Mouse (Mus musculus) intestine, embryonic 15.5 days (tissue): Measurements from ENCODE around the gene Lfng. TPM values are rescaled to one million over a fixed set of nuclear protein-coding genes. Genes with fewer than 3 reads are reported as not detected.

Source experiments
- ATAC-seq: fragments of 200-750 bp; cut with Nextera tagmentation; 2 replicates; pipeline ENCODE4 v1.8.0; 2017; ENCODE audit warnings: moderate TSS enrichment, moderate library complexity
- H3K27ac ChIP-seq: fragments of 300-500 bp; sonication (generic); 2 replicates; pipeline ENCODE4 v1.5.1; 2015; ENCODE audit warnings: mild to moderate bottlenecking, inconsistent platforms
- H3K27me3 ChIP-seq: fragments of 300-500 bp; sonication (generic); replicated peaks from 2 replicates; pipeline ENCODE4 v1.6.1; 2015; ENCODE audit warnings: inconsistent platforms
- H3K36me3 ChIP-seq: fragments of 300-500 bp; sonication (generic); 2 replicates; pipeline ENCODE4 v1.6.1; 2015; ENCODE audit warnings: inconsistent platforms
- H3K4me1 ChIP-seq: fragments of 300-500 bp; sonication (generic); replicated peaks from 2 replicates; pipeline ENCODE4 v1.6.1; 2015; ENCODE audit warnings: inconsistent platforms
- H3K4me2 ChIP-seq: fragments of 300-500 bp; sonication (generic); replicated peaks from 2 replicates; pipeline ENCODE4 v1.6.1; 2015; ENCODE audit warnings: mild to moderate bottlenecking, inconsistent platforms
- H3K4me3 ChIP-seq: fragments of 300-500 bp; sonication (generic); replicated peaks from 2 replicates; pipeline ENCODE4 v1.5.1; 2015; ENCODE audit warnings: inconsistent platforms
- H3K9ac ChIP-seq: fragments of 300-500 bp; sonication (generic); 2 replicates; pipeline ENCODE4 v1.6.1; 2015; ENCODE audit warnings: inconsistent platforms
- H3K9me3 ChIP-seq: fragments of 300-500 bp; sonication (generic); 2 replicates; pipeline ENCODE4 v1.6.1; 2016; ENCODE audit warnings: inconsistent platforms
- WGBS: fragments of 180-500 bp; shearing (Covaris S2); methylation state at CpG from one replicate; pipeline ENCODE4 v1.1.7; 2015; 5-methylcytosine and 5-hydroxymethylcytosine counted together
- polyA plus RNA-seq: library from polyadenylated mRNA; unstranded; fragments of >200 nt; fragmentation: Nextera tagmentation; extraction: Ambion mirVana; gene quantifications from 2 replicates; pipeline ENCODE4 v1.2.1, GENCODE M21; 2015

Gene Lfng
- polyA plus RNA-seq, 1 experiment from 2014 or later: 14.8 TPM

- WGBS: 46% methylated on average over 18 of the region's 18 CpGs
- Histone ChIP-seq H3K36me3 (no peaks in the 10 kb centered on the region), H3K9ac (no peak overlapping the region), H3K4me3 (no peak overlapping the region), H3K9me3 (no peaks in the 10 kb centered on the region), H3K4me1 (peaks cover 13% of the 10 kb centered on the region), H3K4me2 (peak overlapping the region; percentile 22; the same call in 1 of the 2 replicates), H3K27me3 (no peaks in the 10 kb centered on the region), H3K27ac (peak overlapping the region; percentile 66)
- ATAC-seq: peak; percentile 71
Observed at GRCm38 (mm10) chr5:140596927-140597588, 10.1 kb upstream of the Lfng start.

GRCm38 (mm10) chr5:140597787-140598186 is 9.3 kb upstream of the Lfng start:
- WGBS: 77% methylated on average over 4 of the region's 4 CpGs
- H3K36me3 ChIP-seq: no peaks in the 10 kb centered on the region
- ATAC-seq: no peak
- H3K4me2 ChIP-seq: no peak overlapping the region
- H3K4me1 ChIP-seq: peaks cover 13% of the 10 kb centered on the region
- no peak overlapping the region for H3K4me3 ChIP-seq
- H3K9me3 ChIP-seq: no peaks in the 10 kb centered on the region
- no peak overlapping the region for H3K27ac ChIP-seq
- H3K27me3 ChIP-seq: no peaks in the 10 kb centered on the region
- H3K9ac ChIP-seq: no peak overlapping the region

- Histone ChIP-seq H3K9ac (no peak overlapping the region), H3K4me2 (no peak overlapping the region), H3K9me3 (no peaks in the 10 kb centered on the region), H3K36me3 (no peaks in the 10 kb centered on the region), H3K27me3 (no peaks in the 10 kb centered on the region), H3K4me3 (no peak overlapping the region), H3K27ac (no peak overlapping the region), H3K4me1 (peaks cover 13% of the 10 kb centered on the region)
- no peak for ATAC-seq
- 51% methylated on average over 5 of the region's 5 CpGs for WGBS
Observed at GRCm38 (mm10) chr5:140599939-140600338, 7.2 kb upstream of the Lfng start.

- H3K9ac ChIP-seq: no peak overlapping the region
- WGBS: 76% methylated on average over 12 of the region's 12 CpGs
- H3K4me3 ChIP-seq: no peak overlapping the region
- H3K27ac ChIP-seq: no peak overlapping the region
- no peaks in the 10 kb centered on the region for H3K9me3 ChIP-seq
- no peak for ATAC-seq
- peaks cover 14% of the 10 kb centered on the region for H3K4me1 ChIP-seq
- no peaks in the 10 kb centered on the region for H3K36me3 ChIP-seq
- peaks cover 9% of the 10 kb centered on the region for H3K27me3 ChIP-seq
- H3K4me2 ChIP-seq: no peak overlapping the region
Observed at GRCm38 (mm10) chr5:140601712-140602111, 5.4 kb upstream of the Lfng start.

- Histone ChIP-seq H3K27me3 (peaks cover 14% of the 10 kb centered on the region), H3K4me3 (no peak overlapping the region), H3K9me3 (no peaks in the 10 kb centered on the region), H3K4me1 (peaks cover 13% of the 10 kb centered on the region), H3K4me2 (no peak overlapping the region), H3K9ac (no peak overlapping the region), H3K27ac (no peak overlapping the region), H3K36me3 (no peaks in the 10 kb centered on the region)
- ATAC-seq: no peak
- 51% methylated on average over 2 of the region's 2 CpGs for WGBS
Observed at GRCm38 (mm10) chr5:140602540-140602939, 4.6 kb upstream of the Lfng start.

GRCm38 (mm10) chr5:140604386-140604785 is 2.7 kb upstream of the Lfng start:
- Histone ChIP-seq H3K27me3 (peaks cover 20% of the 10 kb centered on the region), H3K4me2 (no peak overlapping the region), H3K36me3 (no peaks in the 10 kb centered on the region), H3K27ac (no peak overlapping the region), H3K9me3 (no peaks in the 10 kb centered on the region), H3K9ac (no peak overlapping the region), H3K4me3 (no peak overlapping the region), H3K4me1 (peaks cover 29% of the 10 kb centered on the region)
- 56% methylated on average over 8 of the region's 8 CpGs for WGBS
- no peak for ATAC-seq

GRCm38 (mm10) chr5:140605228-140605627 is 1.9 kb upstream of the Lfng start:
- Histone ChIP-seq H3K27ac (no peak overlapping the region), H3K4me1 (peaks cover 32% of the 10 kb centered on the region)
- no peak for ATAC-seq

GRCm38 (mm10) chr5:140606386-140606785 is 734 bp upstream of the Lfng start:
- Histone ChIP-seq H3K4me1 (peaks cover 44% of the 10 kb centered on the region), H3K9ac (peak overlapping the region; percentile 3; the same call in 1 of the 2 replicates), H3K4me3 (peak overlapping the region; percentile 49), H3K4me2 (peak overlapping the region; percentile 83), H3K9me3 (no peaks in the 10 kb centered on the region), H3K27me3 (peaks cover 20% of the 10 kb centered on the region), H3K36me3 (no peaks in the 10 kb centered on the region), H3K27ac (peak overlapping the region; percentile 20; the same call in 1 of the 2 replicates)
- WGBS: 3% methylated on average over 23 of the region's 23 CpGs
- no peak for ATAC-seq

More at GRCm38 (mm10) chr5:140605228-140605627, 1.9 kb upstream of the Lfng start:
- Histone ChIP-seq H3K4me3 (no peak overlapping the region), H3K9ac (no peak overlapping the region), H3K4me2 (no peak overlapping the region), H3K27me3 (peaks cover 20% of the 10 kb centered on the region), H3K9me3 (no peaks in the 10 kb centered on the region), H3K36me3 (no peaks in the 10 kb centered on the region)
- WGBS: 24% methylated on average over 3 of the region's 3 CpGs

GRCm38 (mm10) chr5:140607836-140608633 is 915 bp downstream of the Lfng start:
- H3K9me3 ChIP-seq: no peaks in the 10 kb centered on the region
- peak overlapping the region; percentile 83 for H3K4me2 ChIP-seq
- WGBS: 1% methylated on average over 17 of the region's 17 CpGs
- H3K9ac ChIP-seq: peak overlapping the region; percentile 45
- peak overlapping the region; percentile 87 for H3K27ac ChIP-seq
- H3K27me3 ChIP-seq: peaks cover 20% of the 10 kb centered on the region
- H3K4me1 ChIP-seq: peaks cover 59% of the 10 kb centered on the region
- ATAC-seq: no peak
- no peaks in the 10 kb centered on the region for H3K36me3 ChIP-seq
- H3K4me3 ChIP-seq: peak overlapping the region; percentile 49

GRCm38 (mm10) chr5:140608634-140609015 is 1.5 kb downstream of the Lfng start:
- Histone ChIP-seq H3K4me3 (peak overlapping the region; percentile 49), H3K27me3 (peaks cover 20% of the 10 kb centered on the region), H3K9me3 (no peaks in the 10 kb centered on the region), H3K4me1 (peaks cover 60% of the 10 kb centered on the region), H3K36me3 (no peaks in the 10 kb centered on the region), H3K27ac (peak overlapping the region; percentile 87), H3K9ac (peak overlapping the region; percentile 45), H3K4me2 (peak overlapping the region; percentile 83)
- WGBS: 8% methylated on average over 16 of the region's 16 CpGs
- ATAC-seq: no peak

- peak overlapping the region; percentile 87 for H3K27ac ChIP-seq
- peaks cover 3% of the 10 kb centered on the region; the same call in 1 of the 2 replicates for H3K36me3 ChIP-seq
- WGBS: 30% methylated on average over 13 of the region's 13 CpGs
- no peaks in the 10 kb centered on the region for H3K9me3 ChIP-seq
- H3K27me3 ChIP-seq: peaks cover 20% of the 10 kb centered on the region
- H3K4me1 ChIP-seq: peaks cover 62% of the 10 kb centered on the region
- H3K4me3 ChIP-seq: peak overlapping the region; percentile 49
- no peak for ATAC-seq
- peak overlapping the region; percentile 83 for H3K4me2 ChIP-seq
- H3K9ac ChIP-seq: 0 out of 2 replicates have a peak overlapping the region, but pooled peaks have one; percentile 31
Observed at GRCm38 (mm10) chr5:140609511-140610272, 2.6 kb downstream of the Lfng start.
